In the genomic region with DNA sequence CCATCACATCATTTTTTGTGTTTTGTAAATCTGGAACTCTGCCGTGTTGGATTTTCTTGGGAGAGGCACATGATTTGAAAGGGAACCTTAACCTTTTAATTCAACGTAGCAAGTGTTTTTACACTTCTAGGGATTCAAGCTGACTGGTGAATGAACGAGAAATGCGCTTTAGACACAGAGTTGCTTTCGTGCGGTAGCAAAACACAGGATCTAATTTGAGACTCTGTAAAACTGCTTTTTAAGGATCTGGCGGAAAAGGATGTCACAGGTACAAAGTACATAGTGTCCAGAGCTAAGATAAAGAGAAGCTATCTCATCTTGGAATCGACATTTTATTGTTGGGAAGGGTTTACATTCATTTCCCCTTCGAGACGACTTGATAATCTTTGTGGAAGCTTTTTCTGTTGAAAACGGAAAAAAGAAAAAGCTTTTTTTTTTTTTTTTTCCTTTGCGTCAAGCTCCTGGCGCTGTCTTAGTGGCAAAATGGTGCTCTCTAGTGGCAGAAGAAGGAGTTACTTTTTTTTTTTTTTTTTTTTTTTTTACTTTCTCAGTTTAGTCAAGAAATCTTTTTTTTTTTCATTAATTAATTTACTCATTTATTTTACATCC, we compare ENCODE assay signal across 8 mouse cellular contexts. TPM values are rescaled to one million over a fixed set of nuclear protein-coding genes. Genes with fewer than 3 reads are reported as not detected.
DNase-seq lines count a peak whose midpoint lies in the region; ATAC-seq and TF ChIP-seq lines count a peak whose summit lies in the region.
"Had no signal": no experiment of that assay in that cellular context is flagged by ENCODE, and none has a peak within 500 bp of the region (broad histone marks: within the 10 kb centered on the region; RNA-seq: fewer than 3 reads in every experiment).

No protein-coding gene starts in this region.

- H3K9ac ChIP-seq in lung, postnatal 0 days (replicated peaks; ENCODE audit: low read depth), result no peak overlapping the region
- peak overlapping the region; percentile 50 for H3K9ac ChIP-seq in hindbrain, embryonic 16.5 days (ENCODE audit: low read depth, low read length)
- H3K9ac ChIP-seq in neural tube, embryonic 13.5 days, result no peak overlapping the region

- TF ChIP-seq EP300 in lung, postnatal 0 days (IDR thresholded peaks at IDR 0.05), result no peak

- peak; percentile 59 for TF ChIP-seq CTCF in lung, postnatal 0 days (IDR thresholded peaks at IDR 0.05)
- TF ChIP-seq CTCF in lung, adult 2 months (IDR thresholded peaks at IDR 0.05; ENCODE audit: insufficient read depth, low read length), result no peak

- H3K27me3 ChIP-seq in lung, postnatal 0 days (replicated peaks; ENCODE audit: insufficient read depth, low read length), result no peaks in the 10 kb centered on the region
- no peaks in the 10 kb centered on the region; the same call in 1 of the 2 replicates for H3K27me3 ChIP-seq in hindbrain, embryonic 16.5 days (replicated peaks; ENCODE audit: control insufficient read depth, insufficient read depth, low read length)
- no peaks in the 10 kb centered on the region for H3K27me3 ChIP-seq in neural tube, embryonic 13.5 days

- H3K4me2 ChIP-seq in lung, postnatal 0 days (replicated peaks; ENCODE audit: low read depth, low read length), result peak overlapping the region; percentile 42; the same call in 1 of the 2 replicates
- peak overlapping the region; percentile 61 for H3K4me2 ChIP-seq in hindbrain, embryonic 16.5 days (ENCODE audit: low read length)
- peak overlapping the region; percentile 53 for H3K4me2 ChIP-seq in neural tube, embryonic 13.5 days

- H3K4me1 ChIP-seq in lung, postnatal 0 days (ENCODE audit: insufficient read depth, low read depth, low read length), result no peaks in the 10 kb centered on the region
- H3K4me1 ChIP-seq in lung, adult 2 months (ENCODE audit: control insufficient read depth, insufficient read depth, low read length), result no peaks in the 10 kb centered on the region
- peaks cover 3% of the 10 kb centered on the region; the same call in 1 of the 2 replicates for H3K4me1 ChIP-seq in hindbrain, embryonic 16.5 days (ENCODE audit: control insufficient read depth, insufficient read depth, low read depth, low read length)
- no peaks in the 10 kb centered on the region for H3K4me1 ChIP-seq in neural tube, embryonic 13.5 days (replicated peaks)

- TF ChIP-seq POLR2A in lung, adult 2 months (IDR thresholded peaks at IDR 0.05; ENCODE audit: borderline replicate concordance, extremely low read depth, low read depth, low read length), result no peak

- H3K4me3 ChIP-seq in lung, postnatal 0 days (ENCODE audit: low read depth, low read length), result peak overlapping the region; percentile 21; the same call in 1 of the 2 replicates
- no peak overlapping the region for H3K4me3 ChIP-seq in lung, adult 2 months (replicated peaks; ENCODE audit: extremely low read depth, low read depth, low read length)
- H3K4me3 ChIP-seq in hindbrain, embryonic 16.5 days (ENCODE audit: low read length), result peak overlapping the region; percentile 35
- peak overlapping the region; percentile 24 for H3K4me3 ChIP-seq in neural tube, embryonic 13.5 days

- no peak for ATAC-seq in lung, postnatal 0 days
- ATAC-seq in hindbrain, embryonic 16.5 days, result no peak
- no peak for ATAC-seq in neural tube, embryonic 13.5 days (ENCODE audit: low read depth)

- no peaks in the 10 kb centered on the region for H3K36me3 ChIP-seq in lung, postnatal 0 days (ENCODE audit: insufficient read depth, low read length)
- no peaks in the 10 kb centered on the region for H3K36me3 ChIP-seq in hindbrain, embryonic 16.5 days (ENCODE audit: control insufficient read depth, insufficient read depth, low read length)
- no peaks in the 10 kb centered on the region for H3K36me3 ChIP-seq in neural tube, embryonic 13.5 days

- H3K9me3 ChIP-seq in lung, postnatal 0 days (ENCODE audit: low read length), result no peaks in the 10 kb centered on the region
- no peaks in the 10 kb centered on the region for H3K9me3 ChIP-seq in hindbrain, embryonic 16.5 days (ENCODE audit: control insufficient read depth, low read length)
- H3K9me3 ChIP-seq in neural tube, embryonic 13.5 days, result no peaks in the 10 kb centered on the region

- no peak overlapping the region for H3K27ac ChIP-seq in lung, postnatal 0 days (ENCODE audit: low read length)
- H3K27ac ChIP-seq in hindbrain, embryonic 16.5 days (ENCODE audit: low read depth, low read length), result no peak overlapping the region
- H3K27ac ChIP-seq in neural tube, embryonic 13.5 days (replicated peaks), result no peak overlapping the region

- peak; percentile 61 for DNase-seq in lung, postnatal 0 days (ENCODE audit: low spot score)
- no peak for DNase-seq in lung, adult 2 months
- DNase-seq in embryo, embryonic 10.5 days (ENCODE audit: low spot score), result peak; percentile 54
- no peak for DNase-seq in gastrocnemius, postnatal 4 days (ENCODE audit: low spot score in 2 of 2)
- no peak for DNase-seq in layer of hippocampus, adult 8-10 months (ENCODE audit: low spot score in 2 of 2)

- WGBS in lung, postnatal 0 days, result 14% methylated on average over 13 of the region's 13 CpGs
- 14% methylated on average over 13 of the region's 13 CpGs for WGBS in lung, adult 2 months
- 16% methylated on average over 13 of the region's 13 CpGs for WGBS in hindbrain, embryonic 16.5 days
- WGBS in neural tube, embryonic 13.5 days, result 24% methylated on average over 13 of the region's 13 CpGs

RNA-seq across cellular contexts. Expression of a gene that starts 23.6 kb away (rescaled TPM):
- polyA plus RNA-seq in lung, postnatal 0 days (2015; fragmentation: Nextera tagmentation; extraction: Ambion mirVana), result 1.3 and 1.4 TPM in 2 replicates
- not detected in 2 replicates for polyA plus RNA-seq in lung, adult 2 months (2012; rRNA removed)
- 0.33 and 0.40 TPM in 2 replicates for polyA plus RNA-seq in hindbrain, embryonic 16.5 days (2015; fragmentation: Nextera tagmentation; extraction: Ambion mirVana)
- 0.27 and 0.90 TPM in 2 replicates for polyA plus RNA-seq in neural tube, embryonic 13.5 days (2015; fragmentation: Nextera tagmentation; extraction: Ambion mirVana)
- 10 to 100 TPM; 13.4 TPM for total RNA-seq in gastrocnemius, postnatal 4 days (2021)
- total RNA-seq in layer of hippocampus, adult 8-10 months (2022), result under 1 TPM; 0.31 to 0.39 (median 0.36) TPM
- polyA plus RNA-seq: large intestine, adult 2 months had no signal

Comparison
In these comparisons a context has a peak if more than half of its experiments do, and no peak if none do; other contexts are left out.
1. DNase-seq: peak in lung, postnatal 0 days (single experiment) and embryo, embryonic 10.5 days (single experiment); none in lung, adult 2 months (single experiment), gastrocnemius, postnatal 4 days (0 of 2) and layer of hippocampus, adult 8-10 months (0 of 2).
2. Peak in every context shown above with its lines, with median percentiles within 50 percentile points of each other: H3K4me2 ChIP-seq.